Mouse (Mus musculus): ENCODE measurements around the gene Aldoart1. TPM values are rescaled to one million over a fixed set of nuclear protein-coding genes. Genes with fewer than 3 reads are reported as not detected.

The Aldoart1 gene
- polyA plus RNA-seq, 1 experiment: not detected

- Histone ChIP-seq H3K4me1 (ENCODE audit: control insufficient read depth, insufficient read depth, low read length) (no peaks in the 10 kb centered on the region), H3K9ac (ENCODE audit: low read depth, poor library complexity, severe bottlenecking) (no peak overlapping the region), H3K4me3 (ENCODE audit: low read depth, low read length) (no peak overlapping the region), H3K27ac (ENCODE audit: insufficient read depth, low read length) (no peak overlapping the region), H3K27me3 (ENCODE audit: control insufficient read depth, insufficient read depth, low read length, poor library complexity, severe bottlenecking) (no peaks in the 10 kb centered on the region), H3K36me3 (ENCODE audit: control insufficient read depth, insufficient read depth, low read length, poor library complexity, severe bottlenecking) (no peaks in the 10 kb centered on the region), H3K9me3 (replicated peaks; ENCODE audit: control insufficient read depth, insufficient read depth, low read length, poor library complexity, severe bottlenecking) (no peaks in the 10 kb centered on the region)
- no peak for TF ChIP-seq POLR2A (IDR thresholded peaks at IDR 0.05; ENCODE audit: insufficient read depth, low read length)
- TF ChIP-seq EP300 (IDR thresholded peaks at IDR 0.05; ENCODE audit: insufficient read depth, low read depth, low read length): no peak
- no peak for TF ChIP-seq CTCF (IDR thresholded peaks at IDR 0.05; ENCODE audit: low read depth, low read length)
Measured at GRCm38 (mm10) chr4:72835400-72835799, 17.0 kb downstream of the Aldoart1 start.

GRCm38 (mm10) chr4:72800816-72801215 lies 51.6 kb downstream of the Aldoart1 start:
- no peaks in the 10 kb centered on the region for H3K9me3 ChIP-seq (replicated peaks; ENCODE audit: control insufficient read depth, insufficient read depth, low read length, poor library complexity, severe bottlenecking)

More at GRCm38 (mm10) chr4:72800816-72801215, 51.6 kb downstream of the Aldoart1 start:
- Histone ChIP-seq H3K4me3 (ENCODE audit: low read depth, low read length) (no peak overlapping the region), H3K9ac (ENCODE audit: low read depth, poor library complexity, severe bottlenecking) (no peak overlapping the region), H3K36me3 (ENCODE audit: control insufficient read depth, insufficient read depth, low read length, poor library complexity, severe bottlenecking) (no peaks in the 10 kb centered on the region), H3K4me1 (ENCODE audit: control insufficient read depth, insufficient read depth, low read length) (no peaks in the 10 kb centered on the region), H3K27me3 (ENCODE audit: control insufficient read depth, insufficient read depth, low read length, poor library complexity, severe bottlenecking) (no peaks in the 10 kb centered on the region), H3K27ac (ENCODE audit: insufficient read depth, low read length) (no peak overlapping the region)
- TF ChIP-seq POLR2A (IDR thresholded peaks at IDR 0.05; ENCODE audit: insufficient read depth, low read length) (no peak), CTCF (IDR thresholded peaks at IDR 0.05; ENCODE audit: low read depth, low read length) (no peak), EP300 (IDR thresholded peaks at IDR 0.05; ENCODE audit: insufficient read depth, low read depth, low read length) (no peak)

Measured in ES-Bruce4 (cell line).